Mouse (Mus musculus) adrenal gland, adult 2 months (tissue): ENCODE results near the gene Gzma. TPM values are rescaled to one million over a fixed set of nuclear protein-coding genes. Genes with fewer than 3 reads are reported as not detected.
A peak's percentile ranks its signal among the peaks of the same experiment; 100 is the strongest.

Experiments
- DNase-seq: peaks from one replicate; pipeline ENCODE4 v3.0.0; 2021
- polyA plus RNA-seq: library from polyadenylated mRNA; depleted of rRNA; stranded (reverse); fragments of >200 nt; gene quantifications from 2 replicates; pipeline ENCODE4 v1.2.3, GENCODE M21; 2012; rRNA removed
- total RNA-seq, 2 experiments: library from RNA; stranded (reverse); gene quantifications; 2 replicates each; pipeline ENCODE4 v1.2.3; 2021

Gene Gzma
- total and polyA plus RNA-seq, 3 experiments, result 0.24 to 0.59 (median 0.46) TPM

- DNase-seq, result peak; percentile 73
Measured at GRCm38 (mm10) chr13:113046211-113046883, 54.4 kb downstream of the Gzma start, which contains the start of gene Gpx8. TSS of gene Gpx8 (minus strand) at chr13:113046410.

DNA sequence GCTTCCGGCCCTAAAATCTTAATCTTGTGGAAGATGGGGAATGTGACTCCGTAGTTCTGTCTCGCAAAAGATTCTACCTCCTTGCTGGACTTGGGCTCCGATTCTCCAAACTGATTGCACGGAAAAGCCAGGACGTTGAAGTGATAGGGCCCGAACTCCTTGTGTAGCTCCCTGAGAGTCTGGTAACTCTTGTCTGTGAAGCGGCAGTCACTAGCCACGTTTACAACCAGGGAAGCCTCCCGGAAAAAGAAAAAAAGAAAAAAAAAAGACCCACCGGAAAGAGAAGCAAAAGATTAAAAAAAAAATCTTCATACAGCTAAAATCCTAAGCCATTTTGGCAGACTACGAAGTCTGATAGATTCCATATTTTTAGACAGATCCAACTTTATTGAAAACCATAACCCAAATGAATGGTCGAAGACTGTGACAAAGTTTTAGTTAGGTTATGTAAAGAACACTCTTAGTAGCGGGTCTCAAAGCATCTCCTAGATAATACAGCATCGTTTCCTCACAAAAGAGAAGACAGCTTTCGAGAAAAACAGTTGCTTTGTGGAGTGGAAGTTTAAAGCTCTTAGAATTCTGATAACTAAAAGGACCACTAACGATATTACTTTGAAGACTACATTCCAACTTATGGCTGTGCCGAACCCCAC, 55.2 kb downstream of the Gzma start:
- no peak for DNase-seq

DNA sequence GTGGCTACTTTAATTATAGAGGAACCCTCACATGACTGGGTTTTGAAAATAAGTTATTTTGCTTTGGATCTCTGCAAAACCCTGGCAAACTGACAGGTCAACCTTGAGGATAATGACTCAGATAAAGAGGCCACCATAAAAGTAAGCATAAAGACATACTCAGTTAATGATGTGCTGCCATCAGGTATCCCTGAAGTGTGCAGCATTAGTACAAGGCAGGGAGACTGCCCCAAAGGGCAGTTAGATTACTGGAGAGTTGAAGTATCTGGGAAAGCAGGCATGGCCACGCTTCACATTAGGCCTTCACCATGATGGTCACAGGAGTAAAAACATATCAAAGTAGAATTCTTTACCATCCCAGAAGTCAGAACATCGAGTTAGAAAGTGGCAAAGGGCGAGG, 55.9 kb downstream of the Gzma start:
- DNase-seq, result peak; percentile 35

Other genes with a start within 250 kb of the Gzma start
- 10 to 100 TPM; 41.2 to 46.2 TPM for gene Mtrex, start 173.6 kb downstream of the Gzma start, total RNA-seq
- 1.3 and 1.4 TPM in 2 replicates for gene Mtrex, start 173.6 kb downstream of the Gzma start, polyA plus RNA-seq
- gene Dhx29, start 173.5 kb downstream of the Gzma start, total RNA-seq, result 10 to 100 TPM; 17.7 to 19.4 TPM
- 1.1 and 1.4 TPM in 2 replicates for gene Dhx29, start 173.5 kb downstream of the Gzma start, polyA plus RNA-seq
- gene Ccno, start 113.2 kb downstream of the Gzma start, total RNA-seq, result under 1 TPM; 0.55 TPM
- 1.7 and 2.5 TPM in 2 replicates for gene Ccno, start 113.2 kb downstream of the Gzma start, polyA plus RNA-seq
- not detected for gene Mcidas, start 107.1 kb downstream of the Gzma start, total RNA-seq
- gene Mcidas, start 107.1 kb downstream of the Gzma start, polyA plus RNA-seq, result not detected in 2 replicates
- not detected for gene Cdc20b, start 65.9 kb downstream of the Gzma start, total RNA-seq
- gene Cdc20b, start 65.9 kb downstream of the Gzma start, polyA plus RNA-seq, result not detected in 2 replicates
- 100 to 1,000 TPM in 1 of 2 experiments, 10 to 100 TPM in 1; 89.7 to 157 TPM for gene Gpx8, start 54.6 kb downstream of the Gzma start, total RNA-seq
- gene Gpx8, start 54.6 kb downstream of the Gzma start, polyA plus RNA-seq, result 2.0 and 2.2 TPM in 2 replicates
- 10 to 100 TPM in 1 of 2 experiments, 1 to 10 TPM in 1; 8.2 to 12.8 TPM for gene Esm1, start 108.7 kb upstream of the Gzma start, total RNA-seq
- 5.4 and 9.6 TPM in 2 replicates for gene Esm1, start 108.7 kb upstream of the Gzma start, polyA plus RNA-seq
- not detected for gene Gzmk, start 124.9 kb upstream of the Gzma start, total RNA-seq
- not detected in 2 replicates for gene Gzmk, start 124.9 kb upstream of the Gzma start, polyA plus RNA-seq
- gene BC067074, start 192.2 kb upstream of the Gzma start, total RNA-seq, result under 1 TPM; 0.69 to 0.98 TPM
- gene BC067074, start 192.2 kb upstream of the Gzma start, polyA plus RNA-seq, result 0.48 TPM in 2 replicates